Mouse (Mus musculus): ENCODE data around the gene Uckl1. TPM values are rescaled to one million over a fixed set of nuclear protein-coding genes. Genes with fewer than 3 reads are reported as not detected.

Gene Uckl1
- polyA plus RNA-seq, 1 experiment from 2014 or later: 61.3 TPM

DNA sequence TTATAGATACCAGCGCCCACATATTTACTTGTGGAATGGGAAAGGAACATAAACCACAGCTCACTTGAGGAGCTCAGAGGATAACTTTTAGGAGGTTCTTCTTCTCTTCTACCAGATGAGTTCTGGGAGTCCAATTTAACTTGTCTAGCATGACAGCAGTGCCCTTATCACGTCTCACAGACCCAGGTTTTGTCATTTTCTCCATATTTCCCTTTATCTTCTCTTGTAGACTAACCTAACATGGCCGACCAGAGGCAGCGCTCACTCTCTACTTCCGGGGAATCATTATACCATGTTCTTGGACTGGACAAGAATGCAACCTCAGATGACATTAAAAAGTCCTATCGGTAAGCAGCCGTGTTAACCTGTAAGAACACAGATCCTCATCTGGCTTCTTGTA, 38.5 kb downstream of the Uckl1 start:
- 97% methylated on average over 7 of the region's 7 CpGs for WGBS
- Histone ChIP-seq H3K27ac (ENCODE audit: low read depth, low read length) (no peak overlapping the region), H3K9me3 (ENCODE audit: control insufficient read depth, low read length) (no peaks in the 10 kb centered on the region), H3K4me1 (ENCODE audit: control insufficient read depth, insufficient read depth, low read length) (no peaks in the 10 kb centered on the region), H3K36me3 (ENCODE audit: control insufficient read depth, insufficient read depth, low read length) (peaks cover 44% of the 10 kb centered on the region), H3K4me2 (ENCODE audit: low read depth, low read length) (no peak overlapping the region), H3K4me3 (ENCODE audit: low read depth, low read length) (no peak overlapping the region), H3K27me3 (ENCODE audit: control insufficient read depth, insufficient read depth, low read length) (no peaks in the 10 kb centered on the region), H3K9ac (replicated peaks; ENCODE audit: low read depth, low read length) (no peak overlapping the region)
- no peak for ATAC-seq (ENCODE audit: low read depth)

DNA sequence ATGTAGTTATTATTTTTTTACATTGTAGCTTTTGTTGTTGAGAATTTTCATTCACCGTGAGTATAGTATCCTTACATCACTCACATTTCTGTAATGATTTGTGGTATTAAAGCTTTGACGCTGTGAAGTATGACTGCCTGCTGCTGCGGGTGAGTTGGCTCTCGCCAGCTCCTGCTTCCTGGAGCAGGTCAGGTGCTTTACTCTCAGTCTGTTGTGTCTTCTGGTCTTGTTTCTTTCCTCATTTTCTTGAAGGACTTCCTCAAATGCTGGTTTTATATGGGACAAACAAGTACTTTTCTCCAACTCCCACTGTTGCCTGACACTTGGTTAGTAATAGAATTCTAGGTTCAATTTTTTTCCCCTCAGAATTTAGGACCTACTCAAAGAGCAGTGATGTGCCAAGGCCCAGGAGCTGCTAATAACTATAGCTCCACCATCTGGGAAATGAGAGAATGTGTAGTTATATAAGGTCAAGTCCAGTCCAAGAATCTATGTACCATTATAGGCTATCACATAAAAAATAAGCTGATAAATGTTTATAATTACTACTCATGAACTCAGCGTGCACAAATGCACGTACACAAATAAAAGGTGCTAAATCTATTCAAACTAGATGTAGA, 42.8 kb downstream of the Uckl1 start:
- ATAC-seq (ENCODE audit: low read depth): no peak
- WGBS: 87% methylated on average over 6 of the region's 6 CpGs

DNA sequence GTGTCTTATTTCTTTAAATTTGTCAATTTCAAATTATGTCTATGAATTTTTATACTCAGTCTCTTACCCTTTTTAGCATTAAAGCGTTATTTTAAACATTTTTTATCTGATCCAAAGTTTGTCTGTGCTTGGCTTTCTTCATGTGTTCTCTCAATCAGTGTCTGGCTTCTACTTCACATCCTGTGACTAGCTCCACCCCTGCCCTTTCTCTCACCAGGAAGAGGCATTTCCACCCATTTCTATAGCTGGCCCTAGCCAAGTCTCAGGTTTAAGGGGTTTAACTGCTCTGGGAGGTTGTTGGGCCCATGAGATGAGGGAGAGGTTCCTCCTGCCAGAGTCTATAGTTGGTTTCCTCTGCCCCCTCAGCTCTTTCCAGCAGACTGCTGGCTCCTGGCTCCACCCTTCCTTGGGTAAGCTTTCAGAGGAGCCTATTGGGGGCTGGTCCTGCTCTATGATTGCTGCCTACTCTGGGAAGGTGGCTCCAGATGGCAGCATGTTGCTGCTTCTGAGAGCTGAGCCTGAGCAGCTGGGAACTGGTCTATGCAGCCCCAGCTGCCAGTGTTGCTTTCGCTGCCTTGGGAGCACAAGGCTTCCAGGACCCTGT, 47.1 kb downstream of the Uckl1 start:
- Histone ChIP-seq H3K27ac (ENCODE audit: low read depth, low read length) (peak overlapping the region; percentile 48; the same call in 1 of the 2 replicates), H3K9me3 (ENCODE audit: control insufficient read depth, low read length) (no peaks in the 10 kb centered on the region), H3K27me3 (ENCODE audit: control insufficient read depth, insufficient read depth, low read length) (no peaks in the 10 kb centered on the region), H3K36me3 (ENCODE audit: control insufficient read depth, insufficient read depth, low read length) (no peaks in the 10 kb centered on the region), H3K4me2 (ENCODE audit: low read depth, low read length) (no peak overlapping the region), H3K9ac (replicated peaks; ENCODE audit: low read depth, low read length) (0 out of 2 replicates have a peak overlapping the region, but pooled peaks have one; percentile 2), H3K4me1 (ENCODE audit: control insufficient read depth, insufficient read depth, low read length) (peaks cover 6% of the 10 kb centered on the region; the same call in 1 of the 2 replicates), H3K4me3 (ENCODE audit: low read depth, low read length) (no peak overlapping the region)
- peak; percentile 79; the same call in 1 of the 2 replicates for ATAC-seq (ENCODE audit: low read depth)
- 73% methylated on average over 2 of the region's 2 CpGs for WGBS

More for the DNA sequence above, 42.8 kb downstream of the Uckl1 start:
- Histone ChIP-seq H3K27ac (ENCODE audit: low read depth, low read length) (no peak overlapping the region), H3K4me3 (ENCODE audit: low read depth, low read length) (no peak overlapping the region), H3K4me1 (ENCODE audit: control insufficient read depth, insufficient read depth, low read length) (peaks cover 6% of the 10 kb centered on the region; the same call in 1 of the 2 replicates), H3K36me3 (ENCODE audit: control insufficient read depth, insufficient read depth, low read length) (peaks cover 5% of the 10 kb centered on the region; the same call in 1 of the 2 replicates), H3K4me2 (ENCODE audit: low read depth, low read length) (no peak overlapping the region), H3K9me3 (ENCODE audit: control insufficient read depth, low read length) (no peaks in the 10 kb centered on the region), H3K27me3 (ENCODE audit: control insufficient read depth, insufficient read depth, low read length) (no peaks in the 10 kb centered on the region), H3K9ac (replicated peaks; ENCODE audit: low read depth, low read length) (no peak overlapping the region)

DNA sequence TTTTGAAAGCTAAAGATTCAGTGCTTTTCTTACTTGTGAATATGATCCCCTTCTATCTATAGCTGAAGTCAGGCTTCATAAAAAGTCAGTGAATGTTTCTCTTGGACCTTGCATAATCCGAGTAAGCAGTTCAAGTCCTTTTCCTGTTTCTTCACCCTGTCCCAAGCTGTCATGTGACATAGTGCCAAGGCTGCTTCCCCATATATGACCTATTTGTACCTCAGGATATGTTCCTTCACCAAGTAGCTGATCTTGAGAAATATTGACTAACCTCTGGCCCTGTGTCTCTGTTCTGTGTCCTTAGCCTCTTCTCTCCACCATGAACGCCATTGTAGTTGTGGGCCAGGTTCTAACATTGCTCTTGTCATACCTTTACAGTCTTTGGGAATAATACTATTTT, 48.3 kb downstream of the Uckl1 start:
- peaks cover 6% of the 10 kb centered on the region; the same call in 1 of the 2 replicates for H3K4me1 ChIP-seq (ENCODE audit: control insufficient read depth, insufficient read depth, low read length)
- ATAC-seq (ENCODE audit: low read depth): no peak
- 95% methylated on average over 2 of the region's 2 CpGs for WGBS
- no peak overlapping the region for H3K4me2 ChIP-seq (ENCODE audit: low read depth, low read length)
- no peak overlapping the region for H3K9ac ChIP-seq (replicated peaks; ENCODE audit: low read depth, low read length)
- no peaks in the 10 kb centered on the region; the same call in 1 of the 2 replicates for H3K9me3 ChIP-seq (ENCODE audit: control insufficient read depth, low read length)
- no peaks in the 10 kb centered on the region for H3K36me3 ChIP-seq (ENCODE audit: control insufficient read depth, insufficient read depth, low read length)
- H3K4me3 ChIP-seq (ENCODE audit: low read depth, low read length): no peak overlapping the region
- no peak overlapping the region for H3K27ac ChIP-seq (ENCODE audit: low read depth, low read length)
- H3K27me3 ChIP-seq (ENCODE audit: control insufficient read depth, insufficient read depth, low read length): no peaks in the 10 kb centered on the region

DNA sequence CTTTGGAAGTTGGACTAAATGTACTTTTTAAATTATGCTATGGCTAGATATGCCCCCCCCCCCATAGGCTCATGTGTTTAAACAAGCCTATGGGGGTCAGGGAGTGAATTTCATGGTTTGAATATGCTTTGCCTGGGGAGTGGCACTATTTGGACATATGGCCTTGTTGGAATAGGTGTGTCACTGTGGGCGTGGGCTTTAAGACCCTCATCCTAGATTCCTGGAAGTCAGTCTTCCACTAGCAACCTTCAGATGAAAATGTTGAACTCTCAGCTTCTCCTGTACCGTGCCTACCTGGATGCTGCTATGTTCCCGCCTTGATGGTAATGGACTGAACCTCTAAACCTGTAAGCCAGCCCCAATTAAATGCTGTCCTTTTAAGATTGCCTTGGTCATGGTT, 52.1 kb downstream of the Uckl1 start:
- H3K4me2 ChIP-seq (ENCODE audit: low read depth, low read length): no peak overlapping the region
- ATAC-seq (ENCODE audit: low read depth): no peak

DNA sequence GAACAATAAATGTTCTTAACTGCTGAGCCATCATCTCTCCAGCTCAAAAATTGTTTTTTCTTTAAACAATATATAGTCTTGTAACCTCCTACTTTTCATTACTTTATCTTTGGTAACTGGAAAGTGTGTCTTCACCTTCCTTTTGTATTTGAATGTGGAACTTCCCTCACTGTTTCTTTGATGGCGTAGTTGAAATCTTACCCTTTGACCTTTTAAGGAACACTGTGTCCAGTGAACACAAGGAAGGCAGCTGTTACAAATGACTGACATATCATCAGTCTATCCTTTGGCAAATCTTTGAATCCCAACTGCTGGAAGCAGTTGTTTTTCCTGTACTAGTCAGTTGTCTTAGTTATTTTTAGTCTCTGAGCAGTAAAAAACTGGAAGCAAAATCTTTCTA, 55.6 kb downstream of the Uckl1 start:
- Histone ChIP-seq H3K9me3 (ENCODE audit: control insufficient read depth, low read length) (no peaks in the 10 kb centered on the region; the same call in 1 of the 2 replicates), H3K9ac (replicated peaks; ENCODE audit: low read depth, low read length) (no peak overlapping the region), H3K27me3 (ENCODE audit: control insufficient read depth, insufficient read depth, low read length) (no peaks in the 10 kb centered on the region), H3K4me1 (ENCODE audit: control insufficient read depth, insufficient read depth, low read length) (no peaks in the 10 kb centered on the region), H3K36me3 (ENCODE audit: control insufficient read depth, insufficient read depth, low read length) (no peaks in the 10 kb centered on the region), H3K4me3 (ENCODE audit: low read depth, low read length) (no peak overlapping the region), H3K27ac (ENCODE audit: low read depth, low read length) (no peak overlapping the region), H3K4me2 (ENCODE audit: low read depth, low read length) (no peak overlapping the region)
- ATAC-seq (ENCODE audit: low read depth): no peak
- 89% methylated on average over 1 of the region's 1 CpGs for WGBS

More for the DNA sequence above, 52.1 kb downstream of the Uckl1 start:
- Histone ChIP-seq H3K36me3 (ENCODE audit: control insufficient read depth, insufficient read depth, low read length) (no peaks in the 10 kb centered on the region), H3K27me3 (ENCODE audit: control insufficient read depth, insufficient read depth, low read length) (no peaks in the 10 kb centered on the region), H3K27ac (ENCODE audit: low read depth, low read length) (no peak overlapping the region), H3K4me1 (ENCODE audit: control insufficient read depth, insufficient read depth, low read length) (peaks cover 2% of the 10 kb centered on the region; the same call in 1 of the 2 replicates), H3K9ac (replicated peaks; ENCODE audit: low read depth, low read length) (no peak overlapping the region), H3K9me3 (ENCODE audit: control insufficient read depth, low read length) (no peaks in the 10 kb centered on the region; the same call in 1 of the 2 replicates), H3K4me3 (ENCODE audit: low read depth, low read length) (no peak overlapping the region)
- 90% methylated on average over 3 of the region's 3 CpGs for WGBS

DNA sequence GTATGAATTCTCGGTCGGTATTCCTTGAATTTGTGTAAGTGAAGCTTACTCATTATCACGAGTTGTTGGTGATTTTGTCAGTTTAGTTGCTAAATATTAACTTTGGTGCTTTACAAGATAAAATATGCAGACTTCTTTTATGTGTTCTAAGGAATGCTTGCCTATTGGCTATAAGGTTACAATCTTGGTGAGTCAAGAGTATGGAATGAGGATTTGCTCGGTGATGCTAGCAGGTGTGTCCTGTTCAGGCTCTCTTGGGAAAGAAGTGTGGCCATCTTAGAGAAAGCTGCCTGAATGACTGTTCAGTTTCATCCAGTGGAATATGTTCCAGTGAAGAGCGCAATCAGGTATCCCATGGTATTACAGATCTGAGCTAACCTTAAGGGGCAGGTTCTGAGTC, 59.2 kb downstream of the Uckl1 start:
- no peak overlapping the region for H3K9ac ChIP-seq (replicated peaks; ENCODE audit: low read depth, low read length)
- H3K27ac ChIP-seq (ENCODE audit: low read depth, low read length): no peak overlapping the region
- H3K36me3 ChIP-seq (ENCODE audit: control insufficient read depth, insufficient read depth, low read length): no peaks in the 10 kb centered on the region
- H3K4me3 ChIP-seq (ENCODE audit: low read depth, low read length): no peak overlapping the region
- WGBS: 95% methylated on average over 5 of the region's 5 CpGs
- no peaks in the 10 kb centered on the region for H3K9me3 ChIP-seq (ENCODE audit: control insufficient read depth, low read length)
- H3K27me3 ChIP-seq (ENCODE audit: control insufficient read depth, insufficient read depth, low read length): no peaks in the 10 kb centered on the region
- H3K4me1 ChIP-seq (ENCODE audit: control insufficient read depth, insufficient read depth, low read length): peaks cover 13% of the 10 kb centered on the region
- ATAC-seq (ENCODE audit: low read depth): no peak
- H3K4me2 ChIP-seq (ENCODE audit: low read depth, low read length): no peak overlapping the region

DNA sequence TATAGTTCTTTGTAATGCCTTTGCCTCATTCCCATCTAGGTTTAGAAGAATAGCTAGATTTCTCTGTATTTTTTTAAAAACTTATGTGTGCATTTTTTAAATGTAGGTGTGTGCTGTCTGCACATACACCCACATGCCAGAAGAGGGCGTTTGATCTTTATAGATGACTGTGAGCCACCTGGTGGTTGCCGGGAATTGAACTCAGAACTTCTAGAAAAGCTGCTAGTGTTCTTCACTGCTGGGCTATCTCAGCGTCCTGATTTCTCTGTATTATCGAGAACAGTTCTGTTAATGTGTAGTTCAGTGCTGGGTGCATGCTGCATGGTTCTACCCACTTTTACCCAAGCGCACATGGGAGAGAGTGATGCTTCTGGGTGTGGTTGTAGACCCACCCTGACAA, 61.9 kb downstream of the Uckl1 start:
- H3K36me3 ChIP-seq (ENCODE audit: control insufficient read depth, insufficient read depth, low read length): no peaks in the 10 kb centered on the region
- 72% methylated on average over 5 of the region's 5 CpGs for WGBS

DNA sequence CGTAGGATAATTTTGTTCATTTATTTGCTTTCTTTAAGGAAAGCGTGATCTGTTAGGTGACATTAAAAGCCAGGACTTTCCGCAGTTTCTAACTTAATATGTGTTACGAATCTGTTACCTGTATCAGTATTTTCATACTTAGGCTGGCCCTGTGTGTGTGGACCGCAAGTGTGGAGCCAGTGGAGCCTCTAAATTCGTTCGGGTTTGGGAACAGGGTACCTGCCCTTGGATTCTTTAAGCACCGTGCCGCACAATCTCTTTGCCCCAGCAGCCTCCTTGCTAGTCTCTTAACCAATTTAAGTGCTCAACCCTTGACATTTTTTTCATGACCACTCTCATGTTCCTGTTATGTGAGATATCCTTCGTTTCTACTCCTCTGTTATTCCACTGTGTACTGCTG, 63.2 kb downstream of the Uckl1 start:
- 55% methylated on average over 10 of the region's 10 CpGs for WGBS
- Histone ChIP-seq H3K27ac (ENCODE audit: low read depth, low read length) (no peak overlapping the region), H3K9ac (replicated peaks; ENCODE audit: low read depth, low read length) (peak overlapping the region; percentile 80), H3K9me3 (ENCODE audit: control insufficient read depth, low read length) (no peaks in the 10 kb centered on the region), H3K27me3 (ENCODE audit: control insufficient read depth, insufficient read depth, low read length) (no peaks in the 10 kb centered on the region), H3K4me3 (ENCODE audit: low read depth, low read length) (peak overlapping the region; percentile 95), H3K4me1 (ENCODE audit: control insufficient read depth, insufficient read depth, low read length) (peaks cover 20% of the 10 kb centered on the region), H3K4me2 (ENCODE audit: low read depth, low read length) (peak overlapping the region; percentile 70), H3K36me3 (ENCODE audit: control insufficient read depth, insufficient read depth, low read length) (peaks cover 8% of the 10 kb centered on the region)
- ATAC-seq (ENCODE audit: low read depth): no peak

More for the DNA sequence above, 61.9 kb downstream of the Uckl1 start:
- H3K9me3 ChIP-seq (ENCODE audit: control insufficient read depth, low read length): no peaks in the 10 kb centered on the region
- no peak overlapping the region for H3K27ac ChIP-seq (ENCODE audit: low read depth, low read length)
- no peak overlapping the region for H3K4me3 ChIP-seq (ENCODE audit: low read depth, low read length)
- no peak overlapping the region for H3K4me2 ChIP-seq (ENCODE audit: low read depth, low read length)
- H3K9ac ChIP-seq (replicated peaks; ENCODE audit: low read depth, low read length): no peak overlapping the region
- H3K27me3 ChIP-seq (ENCODE audit: control insufficient read depth, insufficient read depth, low read length): no peaks in the 10 kb centered on the region
- H3K4me1 ChIP-seq (ENCODE audit: control insufficient read depth, insufficient read depth, low read length): peaks cover 20% of the 10 kb centered on the region
- ATAC-seq (ENCODE audit: low read depth): no peak

Data from neural tube, embryonic 14.5 days (tissue).